Mouse (Mus musculus): Measurements from ENCODE around the gene Sft2d1. TPM values are rescaled to one million over a fixed set of nuclear protein-coding genes. Genes with fewer than 3 reads are reported as not detected.
A peak's percentile ranks its signal among the peaks of the same experiment; 100 is the strongest.

The Sft2d1 gene
- polyA plus RNA-seq, 1 experiment from 2014 or later, result 177 TPM

DNA sequence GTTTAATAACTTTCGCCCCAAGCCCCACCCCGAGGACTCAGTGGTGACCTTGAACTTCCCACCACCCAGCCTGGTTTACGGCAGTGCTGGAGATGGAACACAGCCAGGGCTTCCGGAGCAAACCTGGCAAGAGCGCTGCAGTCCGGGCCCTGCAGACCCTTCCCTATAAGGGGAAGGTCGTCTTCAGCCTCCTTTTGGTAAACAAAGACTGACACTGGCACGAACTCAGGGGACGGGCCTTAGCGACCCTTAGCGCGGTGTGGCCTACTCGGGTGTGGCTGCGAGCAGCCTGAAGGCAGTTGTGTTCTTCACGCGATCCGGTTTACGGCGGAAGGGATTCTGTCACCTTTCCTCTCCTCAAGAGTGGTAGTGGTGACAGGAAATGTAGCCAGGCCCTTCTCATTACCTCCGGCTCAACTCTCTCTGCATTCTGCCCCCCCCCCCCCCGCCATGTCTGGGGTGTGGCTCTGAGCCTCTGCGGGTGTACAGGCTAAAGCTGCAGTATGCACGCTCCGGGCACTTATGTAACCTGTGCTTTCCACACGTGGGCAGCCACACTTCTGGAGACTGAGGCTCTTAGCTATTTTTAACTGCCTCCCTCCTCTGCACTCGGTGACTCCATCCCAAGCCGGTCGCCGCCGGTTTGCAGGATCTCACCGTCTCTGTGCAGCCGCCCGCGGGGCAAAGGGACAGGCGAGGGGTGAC is 27.9 kb upstream of the Sft2d1 start, which contains the start of gene Mpc1:
Mpc1 (plus strand) TSS at position 84 of the 705 bp plus-strand sequence.
- H3K27ac ChIP-seq (replicated peaks; ENCODE audit: low read depth, low read length), result peak within 1 kb of the TSS; percentile 90

DNA sequence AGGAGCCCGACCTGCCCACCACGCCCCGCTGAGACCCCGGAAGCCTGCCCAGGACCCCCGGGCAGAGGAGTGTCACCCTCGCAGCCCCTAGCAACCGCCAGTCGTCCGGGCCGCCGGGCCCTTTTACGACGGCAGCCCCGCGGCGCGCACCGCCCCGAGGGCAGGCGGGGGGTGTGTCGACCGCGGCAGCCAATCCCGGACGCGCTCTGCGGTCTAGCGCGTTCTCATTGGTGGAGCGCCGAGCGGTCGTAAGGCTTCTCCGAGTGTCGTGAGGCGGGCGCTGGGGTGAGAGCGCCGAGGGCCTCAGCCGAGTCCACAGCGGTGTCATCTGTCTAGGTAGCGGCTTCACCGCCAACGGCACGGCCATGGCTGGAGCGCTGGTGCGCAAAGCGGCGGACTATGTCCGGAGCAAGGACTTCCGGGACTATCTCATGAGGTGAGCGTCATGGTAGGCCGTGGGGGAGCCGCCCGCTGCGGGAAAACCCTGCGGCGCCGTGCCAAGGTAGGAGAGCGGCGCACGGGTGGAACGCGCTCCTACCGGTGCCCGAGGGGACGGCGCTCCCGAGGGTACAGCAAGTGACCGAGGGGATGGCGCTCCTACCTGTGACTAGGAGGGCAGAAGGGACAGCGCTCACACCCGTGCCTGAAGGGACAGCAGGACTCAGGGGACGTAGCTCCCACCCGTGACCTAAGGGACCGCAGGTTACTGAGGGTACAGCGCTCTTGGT is 27.2 kb upstream of the Sft2d1 start:
- peak; percentile 99 for ATAC-seq (ENCODE audit: low FRiP score, low TSS enrichment)
- H3K27ac ChIP-seq (replicated peaks; ENCODE audit: low read depth, low read length), result peak overlapping the region; percentile 90
- no peaks in the 10 kb centered on the region for H3K27me3 ChIP-seq (ENCODE audit: control insufficient read depth, insufficient read depth, low read length)
- H3K4me2 ChIP-seq (ENCODE audit: low read length), result peak overlapping the region; percentile 98
- H3K36me3 ChIP-seq (ENCODE audit: control insufficient read depth, insufficient read depth, low read length), result no peaks in the 10 kb centered on the region
- H3K4me3 ChIP-seq (replicated peaks; ENCODE audit: low read depth, low read length), result peak overlapping the region; percentile 78
- H3K9ac ChIP-seq (replicated peaks; ENCODE audit: low read length), result peak overlapping the region; percentile 77
- under 1% methylated on average over 77 of the region's 77 CpGs for WGBS
- DNase-seq, result peak; percentile 98
- H3K9me3 ChIP-seq (ENCODE audit: control insufficient read depth, low read length), result no peaks in the 10 kb centered on the region
- H3K4me1 ChIP-seq (ENCODE audit: control insufficient read depth, insufficient read depth, low read length), result peaks cover 16% of the 10 kb centered on the region

More for the DNA sequence above, 27.9 kb upstream of the Sft2d1 start, which contains the start of gene Mpc1:
- Histone ChIP-seq H3K36me3 (ENCODE audit: control insufficient read depth, insufficient read depth, low read length) (no peaks in the 10 kb centered on the region), H3K27me3 (ENCODE audit: control insufficient read depth, insufficient read depth, low read length) (no peaks in the 10 kb centered on the region), H3K4me1 (ENCODE audit: control insufficient read depth, insufficient read depth, low read length) (peaks cover 16% of the 10 kb centered on the region), H3K4me3 (replicated peaks; ENCODE audit: low read depth, low read length) (peak within 1 kb of the TSS; percentile 78), H3K9me3 (ENCODE audit: control insufficient read depth, low read length) (no peaks in the 10 kb centered on the region), H3K4me2 (ENCODE audit: low read length) (peak within 1 kb of the TSS; percentile 98), H3K9ac (replicated peaks; ENCODE audit: low read length) (peak within 1 kb of the TSS; percentile 77)
- ATAC-seq (ENCODE audit: low FRiP score, low TSS enrichment), result peak; percentile 69
- peak; percentile 70 for DNase-seq
- WGBS, result 2% methylated on average over 35 of the region's 35 CpGs

DNA sequence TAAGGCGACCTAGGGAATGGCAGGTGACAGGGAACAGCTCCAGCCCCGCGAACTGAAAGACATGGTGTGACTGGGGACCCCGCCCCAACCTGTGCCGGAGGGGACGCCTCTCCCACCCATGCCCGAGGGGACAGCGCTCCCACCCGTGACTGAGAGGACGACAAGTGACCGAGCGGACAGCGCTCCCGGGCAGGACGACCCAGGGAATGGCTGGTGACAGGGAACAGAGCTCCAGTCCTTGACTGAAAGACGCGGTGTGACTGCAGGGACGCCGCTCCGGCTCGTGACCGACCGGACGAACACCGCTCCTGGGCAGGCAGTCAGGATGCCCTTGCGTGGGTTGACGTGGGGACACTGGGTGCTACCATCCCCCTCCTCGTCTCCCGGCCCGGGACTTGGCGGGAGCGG is 26.6 kb upstream of the Sft2d1 start:
- under 1% methylated on average over 32 of the region's 32 CpGs for WGBS
- DNase-seq (peak; percentile 37), ATAC-seq (ENCODE audit: low FRiP score, low TSS enrichment) (no peak; the same call in none of the 2 replicates)

DNA sequence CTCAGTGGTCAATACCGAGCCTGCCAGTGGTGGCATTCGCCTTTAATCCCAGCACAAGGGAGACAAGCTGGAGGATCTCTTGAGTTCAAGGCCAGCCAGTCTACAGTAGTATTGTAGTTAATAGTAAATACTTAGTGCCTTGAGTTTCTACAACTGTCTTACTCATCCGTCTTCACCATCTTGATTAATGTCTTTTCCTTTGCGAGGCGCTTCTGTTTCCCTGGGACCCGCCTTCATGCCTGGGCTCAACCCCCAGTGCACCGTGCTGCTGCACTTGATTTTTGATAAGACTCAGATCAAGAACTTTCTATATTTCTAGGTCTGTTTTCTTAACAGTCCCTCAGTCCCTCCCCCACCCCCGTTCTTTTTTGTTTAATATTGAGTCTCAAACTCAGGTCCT is 25.8 kb upstream of the Sft2d1 start:
- Histone ChIP-seq H3K4me1 (ENCODE audit: control insufficient read depth, insufficient read depth, low read length) (peaks cover 16% of the 10 kb centered on the region), H3K27ac (replicated peaks; ENCODE audit: low read depth, low read length) (no peak overlapping the region), H3K27me3 (ENCODE audit: control insufficient read depth, insufficient read depth, low read length) (no peaks in the 10 kb centered on the region), H3K4me3 (replicated peaks; ENCODE audit: low read depth, low read length) (peak overlapping the region; percentile 78), H3K9ac (replicated peaks; ENCODE audit: low read length) (peak overlapping the region; percentile 77; the same call in 1 of the 2 replicates), H3K9me3 (ENCODE audit: control insufficient read depth, low read length) (no peaks in the 10 kb centered on the region), H3K4me2 (ENCODE audit: low read length) (peak overlapping the region; percentile 98), H3K36me3 (ENCODE audit: control insufficient read depth, insufficient read depth, low read length) (peaks cover 10% of the 10 kb centered on the region; the same call in 1 of the 2 replicates)
- WGBS, result 47% methylated on average over 8 of the region's 8 CpGs
- DNase-seq (no peak), ATAC-seq (ENCODE audit: low FRiP score, low TSS enrichment) (no peak)

More for the DNA sequence above, 26.6 kb upstream of the Sft2d1 start:
- 0 out of 2 replicates have a peak, but pooled peaks cover 3% of the 10 kb centered on the region for H3K36me3 ChIP-seq (ENCODE audit: control insufficient read depth, insufficient read depth, low read length)
- H3K27me3 ChIP-seq (ENCODE audit: control insufficient read depth, insufficient read depth, low read length), result no peaks in the 10 kb centered on the region
- H3K4me3 ChIP-seq (replicated peaks; ENCODE audit: low read depth, low read length), result peak overlapping the region; percentile 78
- no peaks in the 10 kb centered on the region for H3K9me3 ChIP-seq (ENCODE audit: control insufficient read depth, low read length)
- H3K27ac ChIP-seq (replicated peaks; ENCODE audit: low read depth, low read length), result peak overlapping the region; percentile 90
- peaks cover 16% of the 10 kb centered on the region for H3K4me1 ChIP-seq (ENCODE audit: control insufficient read depth, insufficient read depth, low read length)
- peak overlapping the region; percentile 98 for H3K4me2 ChIP-seq (ENCODE audit: low read length)
- H3K9ac ChIP-seq (replicated peaks; ENCODE audit: low read length), result peak overlapping the region; percentile 77

DNA sequence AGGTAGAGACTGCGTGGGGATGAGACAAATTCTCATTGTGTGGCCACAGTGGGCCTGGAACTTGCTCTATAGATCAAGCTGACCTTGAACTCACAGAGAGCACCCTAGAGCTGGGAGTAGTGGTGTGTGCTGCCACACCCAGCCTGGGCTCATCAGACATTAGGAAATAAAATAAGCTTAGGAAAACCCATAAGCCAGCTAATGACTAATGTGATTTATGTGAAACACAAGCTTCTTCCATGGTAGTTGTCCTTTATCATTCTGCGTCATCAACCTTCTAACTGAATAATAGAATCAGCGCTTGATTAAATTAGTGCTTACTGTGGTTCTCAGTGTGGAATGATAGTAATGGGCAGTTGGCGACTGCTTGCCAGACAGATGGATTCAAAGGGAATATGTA is 23.9 kb upstream of the Sft2d1 start:
- no peaks in the 10 kb centered on the region for H3K27me3 ChIP-seq (ENCODE audit: control insufficient read depth, insufficient read depth, low read length)
- peaks cover 16% of the 10 kb centered on the region for H3K4me1 ChIP-seq (ENCODE audit: control insufficient read depth, insufficient read depth, low read length)
- H3K9me3 ChIP-seq (ENCODE audit: control insufficient read depth, low read length), result no peaks in the 10 kb centered on the region
- no peak overlapping the region for H3K4me3 ChIP-seq (replicated peaks; ENCODE audit: low read depth, low read length)
- 86% methylated on average over 4 of the region's 4 CpGs for WGBS
- ATAC-seq (ENCODE audit: low FRiP score, low TSS enrichment) (no peak), DNase-seq (no peak)
- H3K4me2 ChIP-seq (ENCODE audit: low read length), result no peak overlapping the region
- no peak overlapping the region for H3K27ac ChIP-seq (replicated peaks; ENCODE audit: low read depth, low read length)
- H3K36me3 ChIP-seq (ENCODE audit: control insufficient read depth, insufficient read depth, low read length), result peaks cover 12% of the 10 kb centered on the region; the same call in 1 of the 2 replicates
- no peak overlapping the region for H3K9ac ChIP-seq (replicated peaks; ENCODE audit: low read length)

DNA sequence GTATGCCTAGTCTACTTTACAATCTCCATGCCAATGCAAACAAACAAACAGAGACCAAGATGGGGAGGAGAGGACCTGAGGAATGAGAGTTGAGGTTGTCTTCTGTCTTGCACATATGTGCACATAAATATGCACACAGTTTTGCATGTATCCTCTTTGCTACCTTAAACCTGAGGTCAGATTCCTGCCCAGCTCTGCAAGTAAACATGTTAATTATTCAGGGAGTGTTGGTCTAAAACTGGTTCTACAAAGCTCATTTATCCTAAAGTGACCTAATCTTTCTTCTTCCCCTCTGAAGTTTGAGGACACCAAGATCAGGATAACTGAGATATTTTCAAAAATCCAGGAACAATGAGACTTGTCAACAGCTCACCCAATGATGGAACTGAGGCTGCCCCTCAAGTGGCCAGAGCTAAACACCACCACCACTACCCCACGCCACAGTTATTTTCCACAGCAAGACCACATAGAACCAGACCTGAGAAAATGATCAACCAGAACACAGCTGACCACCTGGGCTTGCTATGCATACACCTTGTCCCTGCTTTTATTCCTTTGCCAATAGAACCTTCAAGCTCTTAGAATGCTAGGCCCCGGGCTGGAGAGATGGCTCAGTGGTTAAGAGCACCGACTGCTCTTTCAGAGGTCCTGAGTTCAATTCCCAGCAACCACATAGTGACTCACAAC is 20.8 kb upstream of the Sft2d1 start:
- no peak overlapping the region for H3K9ac ChIP-seq (replicated peaks; ENCODE audit: low read length)
- no peaks in the 10 kb centered on the region for H3K9me3 ChIP-seq (ENCODE audit: control insufficient read depth, low read length)
- H3K4me3 ChIP-seq (replicated peaks; ENCODE audit: low read depth, low read length), result no peak overlapping the region
- H3K36me3 ChIP-seq (ENCODE audit: control insufficient read depth, insufficient read depth, low read length), result peaks cover 12% of the 10 kb centered on the region; the same call in 1 of the 2 replicates
- H3K4me1 ChIP-seq (ENCODE audit: control insufficient read depth, insufficient read depth, low read length), result peaks cover 3% of the 10 kb centered on the region
- DNase-seq (no peak), ATAC-seq (ENCODE audit: low FRiP score, low TSS enrichment) (no peak)
- no peak overlapping the region for H3K27ac ChIP-seq (replicated peaks; ENCODE audit: low read depth, low read length)
- H3K4me2 ChIP-seq (ENCODE audit: low read length), result no peak overlapping the region
- H3K27me3 ChIP-seq (ENCODE audit: control insufficient read depth, insufficient read depth, low read length), result no peaks in the 10 kb centered on the region
- 89% methylated on average over 3 of the region's 3 CpGs for WGBS

DNA sequence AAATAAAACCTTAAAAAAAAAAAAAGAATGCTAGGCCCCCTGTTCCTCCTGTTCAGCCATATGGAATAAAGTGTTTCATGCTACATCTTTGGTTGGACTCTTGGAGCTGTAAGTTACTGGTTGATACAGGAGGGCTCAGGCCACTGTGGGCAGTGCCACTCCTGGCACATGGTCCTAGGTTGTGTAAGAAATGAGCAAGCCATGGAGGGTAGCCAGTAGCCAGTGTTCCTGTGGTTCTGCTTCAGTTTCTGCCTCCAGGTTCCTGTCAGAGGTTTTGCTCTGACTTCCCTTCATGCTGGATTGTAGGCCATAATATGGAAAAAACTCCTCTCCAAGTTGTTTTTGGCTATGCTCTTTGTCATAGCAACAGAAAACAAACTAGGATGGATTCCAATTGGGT is 20.2 kb upstream of the Sft2d1 start:
- Histone ChIP-seq H3K27me3 (ENCODE audit: control insufficient read depth, insufficient read depth, low read length) (no peaks in the 10 kb centered on the region), H3K9ac (replicated peaks; ENCODE audit: low read length) (no peak overlapping the region), H3K4me3 (replicated peaks; ENCODE audit: low read depth, low read length) (no peak overlapping the region), H3K36me3 (ENCODE audit: control insufficient read depth, insufficient read depth, low read length) (peaks cover 15% of the 10 kb centered on the region; the same call in 1 of the 2 replicates), H3K4me2 (ENCODE audit: low read length) (no peak overlapping the region), H3K27ac (replicated peaks; ENCODE audit: low read depth, low read length) (no peak overlapping the region), H3K4me1 (ENCODE audit: control insufficient read depth, insufficient read depth, low read length) (no peaks in the 10 kb centered on the region), H3K9me3 (ENCODE audit: control insufficient read depth, low read length) (no peaks in the 10 kb centered on the region)
- ATAC-seq (ENCODE audit: low FRiP score, low TSS enrichment) (no peak), DNase-seq (no peak)

DNA sequence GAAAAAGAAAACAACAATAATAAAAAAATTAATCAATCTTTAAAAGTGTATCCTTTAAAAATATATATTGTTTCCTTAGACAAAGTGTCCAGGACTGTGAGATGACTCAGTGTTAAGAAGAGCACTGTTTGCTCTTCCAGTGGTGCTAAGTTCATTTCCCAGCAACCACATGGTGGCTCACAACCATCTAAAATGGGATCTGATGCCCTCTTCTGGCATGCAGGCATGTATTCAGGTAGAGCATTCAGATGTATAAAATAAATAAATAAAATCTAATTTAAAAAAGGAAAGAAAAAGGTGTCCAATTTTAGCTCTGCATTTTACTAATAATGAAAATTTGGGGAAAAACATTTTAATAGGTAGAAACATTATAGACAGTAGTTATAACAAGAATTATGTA is 15.1 kb upstream of the Sft2d1 start:
- Histone ChIP-seq H3K27me3 (ENCODE audit: control insufficient read depth, insufficient read depth, low read length) (no peaks in the 10 kb centered on the region), H3K4me2 (ENCODE audit: low read length) (no peak overlapping the region), H3K36me3 (ENCODE audit: control insufficient read depth, insufficient read depth, low read length) (peaks cover 18% of the 10 kb centered on the region; the same call in 1 of the 2 replicates), H3K4me1 (ENCODE audit: control insufficient read depth, insufficient read depth, low read length) (no peaks in the 10 kb centered on the region), H3K4me3 (replicated peaks; ENCODE audit: low read depth, low read length) (no peak overlapping the region), H3K9me3 (ENCODE audit: control insufficient read depth, low read length) (no peaks in the 10 kb centered on the region), H3K27ac (replicated peaks; ENCODE audit: low read depth, low read length) (no peak overlapping the region), H3K9ac (replicated peaks; ENCODE audit: low read length) (no peak overlapping the region)
- DNase-seq, result no peak
- ATAC-seq (ENCODE audit: low FRiP score, low TSS enrichment), result no peak
